Mouse (Mus musculus) MEL (cell line): ENCODE measurements around the gene Insig1.

Source experiments
- CTCF ChIP-seq, 3 experiments: IDR thresholded peaks in 2 of 3; conservative IDR thresholded peaks in 1 of 3; 2 replicates each; pipeline ENCODE4 v1.5.1; 2011 to 2012; ENCODE audit warnings: low read length in 3 of 3, low read depth in 2 of 3, mild to moderate bottlenecking in 2 of 3, improper control_type of control experiment in 1 of 3, inconsistent platforms in 1 of 3, mixed read lengths in 1 of 3, moderate library complexity in 1 of 3; ENCODE audit not compliant: control insufficient read depth in 1 of 3, insufficient read depth in 1 of 3, poor library complexity in 1 of 3, severe bottlenecking in 1 of 3
- ELF1 ChIP-seq: IDR thresholded peaks from 2 replicates; pipeline ENCODE4 v1.6.1; 2014; ENCODE audit warnings: low read depth, mild to moderate bottlenecking, inconsistent platforms, low read length, improper control_type of control experiment, moderate library complexity
- GABPA ChIP-seq: IDR thresholded peaks from 2 replicates; pipeline ENCODE4 v1.6.1; 2012; ENCODE audit warnings: low read depth, mild to moderate bottlenecking, inconsistent platforms, low read length, improper control_type of control experiment, moderate library complexity
- GATA1 ChIP-seq: IDR thresholded peaks from 2 replicates; pipeline ENCODE4 v1.6.1; 2011; ENCODE audit warnings: low read depth, low read length, improper control_type of control experiment
- MXI1 ChIP-seq: IDR thresholded peaks from 2 replicates; pipeline ENCODE4 v1.6.1; 2011; ENCODE audit warnings: mild to moderate bottlenecking, low read depth, low read length, improper control_type of control experiment
- POLR2A ChIP-seq, 2 experiments: IDR thresholded peaks; 2 replicates each; pipeline ENCODE4 v1.6.1; 2011 to 2012; ENCODE audit warnings: low read length in 2 of 2, mild to moderate bottlenecking in 2 of 2, control low read depth in 1 of 2, improper control_type of control experiment in 1 of 2, low read depth in 1 of 2, moderate library complexity in 1 of 2; ENCODE audit not compliant: control insufficient read depth in 1 of 2, insufficient read depth in 1 of 2, poor library complexity in 1 of 2
- POLR2AphosphoS5 ChIP-seq: IDR thresholded peaks from 2 replicates; pipeline ENCODE4 v1.6.1; 2012; ENCODE audit warnings: low read depth, borderline replicate concordance, mild to moderate bottlenecking, inconsistent platforms, low read length, moderate library complexity, mixed read lengths
- RAD21 ChIP-seq: IDR thresholded peaks from 2 replicates; pipeline ENCODE4 v1.6.1; 2011; ENCODE audit warnings: mild to moderate bottlenecking, low read depth, low read length, improper control_type of control experiment
- TAL1 ChIP-seq: IDR thresholded peaks from 2 replicates; pipeline ENCODE4 v1.6.1; 2012; ENCODE audit warnings: mild to moderate bottlenecking, inconsistent platforms, low read length, moderate library complexity, mixed read lengths
- ZMIZ1 ChIP-seq: IDR thresholded peaks from 2 replicates; pipeline ENCODE4 v1.6.1; 2012; ENCODE audit warnings: low read depth, mild to moderate bottlenecking, inconsistent platforms, low read length, improper control_type of control experiment, moderate library complexity

DNA sequence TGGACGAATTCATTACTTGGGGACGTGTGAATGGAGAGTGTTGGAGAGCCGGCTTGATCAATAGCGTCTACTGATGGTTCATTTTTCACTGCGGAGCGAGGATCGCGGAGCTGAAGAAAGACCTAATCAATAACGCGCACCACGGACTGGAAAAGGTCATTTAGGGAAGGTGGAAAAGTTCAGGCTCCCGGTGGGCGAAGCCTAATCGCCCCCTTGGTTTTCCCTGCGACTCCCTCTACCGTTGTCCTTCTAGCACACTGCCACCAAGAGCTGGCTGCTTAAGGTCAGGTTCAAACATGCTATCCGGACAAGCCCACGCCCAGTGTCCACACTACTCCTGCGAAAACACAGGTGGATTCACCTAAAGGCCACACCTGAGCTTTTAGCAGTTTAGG, 47.4 kb downstream of the Insig1 start:
- TF ChIP-seq TAL1: no peak
- TF ChIP-seq GATA1: no peak
- no peak for TF ChIP-seq RAD21
- no peak for TF ChIP-seq GABPA
- no peak for TF ChIP-seq POLR2A (IDR thresholded peaks at IDR 0.05; ENCODE audit: control insufficient read depth in 1 of 2, insufficient read depth in 1 of 2, low read depth in 1 of 2, low read length in 2 of 2, poor library complexity in 1 of 2)
- TF ChIP-seq ZMIZ1: no peak
- TF ChIP-seq POLR2AphosphoS5: no peak
- TF ChIP-seq MXI1: no peak
- TF ChIP-seq ELF1: no peak
- TF ChIP-seq CTCF (IDR thresholded peaks at IDR 0.05 in 2 of 3, conservative IDR thresholded peaks at IDR 0.05 in 1 of 3; ENCODE audit: control insufficient read depth in 1 of 3, insufficient read depth in 1 of 3, low read depth in 2 of 3, low read length in 3 of 3, poor library complexity in 1 of 3, severe bottlenecking in 1 of 3): no peak
